Mouse (Mus musculus) adrenal gland, adult 8-10 months (tissue): ENCODE measurements around the gene Rtn4r. TPM values are rescaled to one million over a fixed set of nuclear protein-coding genes. Genes with fewer than 3 reads are reported as not detected.

Experiments
- DNase-seq: peaks from one replicate; pipeline ENCODE4 v3.0.0; 2022
- total RNA-seq, 4 experiments: library from RNA; stranded (reverse); gene quantifications; 2 replicates each; pipeline ENCODE4 v1.2.4; 2022

The Rtn4r gene
- total RNA-seq, 4 experiments from 2014 or later: 0.14 to 0.30 (median 0.23) TPM; not detected in 1

GRCm38 (mm10) chr16:18159255-18159654 is 31.8 kb downstream of the Rtn4r start:
- DNase-seq: no peak

- DNase-seq: no peak
Measured at GRCm38 (mm10) chr16:18159778-18160177, 32.3 kb downstream of the Rtn4r start.

GRCm38 (mm10) chr16:18160514-18160913 is 33.1 kb downstream of the Rtn4r start:
- DNase-seq: no peak

- no peak for DNase-seq
Measured at GRCm38 (mm10) chr16:18161190-18161589, 33.7 kb downstream of the Rtn4r start.

- no peak for DNase-seq
Measured at GRCm38 (mm10) chr16:18164642-18165238, 37.3 kb downstream of the Rtn4r start.

- DNase-seq: no peak
Measured at GRCm38 (mm10) chr16:18166613-18167190, 39.3 kb downstream of the Rtn4r start.

GRCm38 (mm10) chr16:18169156-18169555 is 41.7 kb downstream of the Rtn4r start:
- DNase-seq: no peak

- no peak for DNase-seq
Measured at GRCm38 (mm10) chr16:18169776-18170175, 42.3 kb downstream of the Rtn4r start.

- DNase-seq: peak; percentile 33
Measured at GRCm38 (mm10) chr16:18172266-18172855, 44.9 kb downstream of the Rtn4r start.

- DNase-seq: no peak
Measured at GRCm38 (mm10) chr16:18173231-18173630, 45.8 kb downstream of the Rtn4r start.

GRCm38 (mm10) chr16:18173788-18174187 is 46.3 kb downstream of the Rtn4r start:
- no peak for DNase-seq

GRCm38 (mm10) chr16:18175817-18176541 is 48.5 kb downstream of the Rtn4r start:
- DNase-seq: no peak

- no peak for DNase-seq
Measured at GRCm38 (mm10) chr16:18176758-18177157, 49.3 kb downstream of the Rtn4r start.

- DNase-seq: no peak
Measured at GRCm38 (mm10) chr16:18179591-18179990, 52.1 kb downstream of the Rtn4r start.

- DNase-seq: no peak
Measured at GRCm38 (mm10) chr16:18181398-18181797, 54.0 kb downstream of the Rtn4r start.

- no peak for DNase-seq
Measured at GRCm38 (mm10) chr16:18182766-18183165, 55.3 kb downstream of the Rtn4r start.

- no peak for DNase-seq
Measured at GRCm38 (mm10) chr16:18185715-18186449, 58.4 kb downstream of the Rtn4r start.

- DNase-seq: no peak
Measured at GRCm38 (mm10) chr16:18186798-18187197, 59.4 kb downstream of the Rtn4r start.

- no peak for DNase-seq
Measured at GRCm38 (mm10) chr16:18187221-18187620, 59.8 kb downstream of the Rtn4r start.

- no peak for DNase-seq
Measured at GRCm38 (mm10) chr16:18191006-18191405, 63.6 kb downstream of the Rtn4r start.

GRCm38 (mm10) chr16:18194208-18194985 is 67.0 kb downstream of the Rtn4r start:
- DNase-seq: no peak

- DNase-seq: no peak
Measured at GRCm38 (mm10) chr16:18195068-18195467, 67.6 kb downstream of the Rtn4r start.
